Mouse (Mus musculus) c-Kit-positive CD71-positive TER-119-positive erythroid progenitor cells, embryonic 14.5 days (primary cell): Measurements from ENCODE around the gene Galnt16.
A peak's percentile ranks its signal among the peaks of the same experiment; 100 is the strongest.

Experiments
- DNase-seq: peaks from one replicate; pipeline ENCODE4 v3.0.0-alpha.2; 2013; ENCODE audit warnings: low spot score

Gene Galnt16

DNA sequence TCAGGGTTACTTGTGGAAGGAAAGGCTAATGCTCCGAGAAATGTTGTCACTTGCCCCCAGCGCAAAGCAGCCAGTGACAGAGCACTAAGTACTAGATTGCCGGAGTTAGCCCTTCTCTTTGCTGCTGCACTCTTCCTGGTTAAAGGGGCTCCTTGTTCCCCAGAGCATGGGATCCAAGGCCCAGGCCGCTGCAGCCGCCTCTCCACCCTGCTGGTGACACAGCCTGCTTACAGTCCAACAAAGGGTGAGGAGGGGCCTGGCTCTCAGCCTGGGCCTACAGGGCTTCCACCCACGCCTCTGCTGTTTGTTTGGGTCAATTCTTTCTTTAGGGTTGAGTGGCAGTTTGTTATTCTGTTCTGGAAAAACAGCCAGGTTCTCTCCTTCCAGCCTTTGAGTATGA lies 80.7 kb downstream of the Galnt16 start:
- no peak for DNase-seq

GRCm38 (mm10) chr12:80601597-80602269 lies 83.7 kb downstream of the Galnt16 start:
- DNase-seq: no peak

DNA sequence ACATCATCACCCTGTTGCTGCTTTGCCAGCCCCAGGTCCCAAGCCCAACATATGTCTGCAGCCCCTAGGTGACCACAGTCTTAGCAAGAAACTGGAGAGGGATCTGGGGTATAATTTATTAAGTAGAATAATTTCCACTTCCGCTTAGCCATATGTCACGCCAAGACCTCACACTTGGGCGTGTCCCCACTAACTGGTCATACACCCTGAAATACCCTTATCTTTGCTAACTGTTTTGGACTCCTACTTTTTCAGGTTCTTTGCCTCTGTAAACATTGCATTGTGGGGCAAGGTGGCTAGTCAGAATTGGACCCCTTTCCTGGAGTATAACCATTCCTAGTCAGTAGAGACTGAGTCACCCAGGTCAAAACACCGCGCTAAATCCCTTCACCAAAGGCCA lies 84.4 kb downstream of the Galnt16 start:
- no peak for DNase-seq

GRCm38 (mm10) chr12:80603566-80603965 lies 85.5 kb downstream of the Galnt16 start:
- DNase-seq: no peak

- no peak for DNase-seq
Observed at GRCm38 (mm10) chr12:80604218-80604617, 86.1 kb downstream of the Galnt16 start.

DNA sequence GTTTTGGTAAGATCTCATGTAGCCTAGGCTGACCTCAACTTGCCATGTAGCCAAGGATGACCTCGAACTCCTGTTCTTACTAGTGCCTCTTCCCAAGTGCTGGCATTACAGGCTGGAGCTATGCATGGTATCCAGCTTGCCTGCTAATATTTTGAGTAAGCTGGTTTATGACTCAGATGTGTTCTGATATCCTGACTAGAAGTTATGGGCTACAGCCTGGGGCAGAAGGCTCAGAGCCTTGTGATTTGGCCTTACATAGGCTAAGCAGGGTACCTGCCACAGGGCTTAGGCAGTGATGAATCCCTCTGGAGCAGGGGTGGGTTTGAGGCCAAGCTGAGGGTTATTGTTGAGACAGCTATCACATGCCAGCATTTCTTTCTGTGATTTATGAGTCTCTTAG lies 90.5 kb downstream of the Galnt16 start:
- DNase-seq: no peak

GRCm38 (mm10) chr12:80609928-80610327 lies 91.9 kb downstream of the Galnt16 start:
- DNase-seq: no peak

GRCm38 (mm10) chr12:80612113-80612791 lies 94.2 kb downstream of the Galnt16 start:
- no peak for DNase-seq

DNA sequence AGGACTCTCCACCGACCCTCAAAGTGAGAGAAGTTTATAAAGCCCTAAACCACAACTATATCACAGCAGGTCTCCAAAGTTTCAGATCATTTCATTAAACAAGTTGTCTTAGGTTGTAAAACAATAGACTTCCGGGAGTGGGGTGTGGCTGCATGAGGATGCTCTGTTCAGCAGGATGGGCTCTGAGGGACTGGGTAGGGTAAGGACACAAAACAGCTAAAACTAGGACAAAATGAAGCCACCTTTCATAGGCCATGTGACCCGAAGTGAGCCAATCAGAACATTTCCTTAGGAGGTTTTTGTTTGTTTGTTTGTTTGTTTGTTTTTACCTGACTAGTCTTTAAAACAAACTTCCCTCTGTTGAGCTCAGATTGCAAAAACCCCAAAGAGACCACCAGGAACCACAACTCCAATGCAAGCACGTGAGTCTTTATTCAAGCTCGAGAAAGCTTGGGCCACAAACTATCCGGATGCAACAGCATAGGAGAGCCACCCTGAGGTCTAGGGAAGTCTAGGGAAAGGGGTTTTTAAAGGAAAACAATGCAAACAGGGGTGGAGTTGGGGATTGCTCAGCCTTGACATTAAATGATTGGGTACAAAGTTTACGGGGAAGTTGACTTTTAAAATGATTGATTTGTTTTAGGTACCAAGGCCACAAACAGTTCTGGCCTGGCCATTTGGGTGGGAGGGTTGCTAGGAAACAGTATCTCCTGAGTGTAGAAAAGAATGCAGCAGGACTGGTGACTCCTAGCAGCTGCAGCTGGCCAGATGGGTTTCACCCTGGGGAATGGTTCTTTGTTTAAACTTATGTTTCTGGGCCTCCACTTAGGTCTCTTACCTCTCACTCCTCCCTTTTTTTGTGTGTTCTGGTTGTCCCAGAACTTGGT lies 97.5 kb downstream of the Galnt16 start:
- DNase-seq: no peak

- no peak for DNase-seq
Observed at GRCm38 (mm10) chr12:80620501-80620900, 102.4 kb downstream of the Galnt16 start.

DNA sequence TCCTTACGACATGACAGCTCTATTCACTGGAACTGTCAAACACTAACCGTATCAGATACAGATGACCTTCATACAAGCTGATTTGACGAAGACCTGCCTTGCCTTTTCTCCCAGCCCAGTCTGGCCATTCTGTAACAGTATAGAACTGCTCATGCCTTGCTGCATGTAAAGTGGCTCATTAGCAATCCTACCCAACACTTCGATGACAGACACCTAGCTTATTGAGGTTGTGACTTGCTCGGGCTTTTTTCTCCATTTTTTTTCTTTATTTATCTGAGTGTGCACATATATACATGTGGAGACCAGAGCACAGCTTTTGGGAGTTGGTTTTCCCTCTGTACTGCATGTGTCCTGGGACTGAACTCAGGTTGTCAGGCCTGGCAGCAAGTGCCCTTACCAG lies 113.7 kb downstream of the Galnt16 start:
- no peak for DNase-seq

GRCm38 (mm10) chr12:80642725-80643692 lies 124.9 kb downstream of the Galnt16 start:
- peak; percentile 80 for DNase-seq

DNA sequence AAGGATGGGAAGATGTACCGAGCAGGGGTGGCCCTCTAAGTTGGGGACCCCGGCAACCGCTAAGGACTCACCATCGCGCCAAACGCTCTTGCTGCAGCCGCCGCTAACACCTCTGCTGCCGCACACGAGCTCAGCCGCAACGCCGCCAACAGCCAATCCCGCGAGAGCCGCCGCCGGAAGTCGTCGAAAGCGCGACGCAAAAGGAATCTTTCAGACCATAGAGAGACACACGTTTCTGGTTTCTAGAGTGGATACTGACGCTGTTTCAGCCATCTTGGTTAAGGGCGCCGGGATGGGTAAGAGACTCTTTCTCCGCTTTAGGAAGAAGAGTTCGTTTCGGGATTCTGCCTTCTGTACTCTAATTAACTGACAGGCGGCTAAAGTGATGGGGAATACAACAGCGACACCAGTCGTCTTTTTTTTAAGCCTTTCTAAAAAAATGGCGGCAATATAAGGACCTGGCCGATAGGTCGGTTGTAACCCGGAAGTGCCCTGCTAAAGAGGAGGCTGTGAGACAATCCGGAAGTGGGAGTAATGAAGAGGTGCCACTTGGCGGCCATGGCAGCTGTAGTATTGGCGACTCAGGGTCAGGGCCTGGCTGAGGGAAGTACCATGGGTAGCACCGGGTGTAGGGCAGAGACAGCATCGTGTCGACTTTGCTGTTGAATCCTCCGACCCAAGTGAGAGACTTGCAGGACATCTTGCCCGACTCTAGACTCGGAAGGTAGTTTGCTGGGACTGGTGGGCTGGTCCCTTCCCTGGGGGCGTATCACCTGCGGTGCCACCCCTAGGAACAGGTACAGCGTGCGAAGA lies 125.8 kb downstream of the Galnt16 start, which contains the start of the genes Slc39a9 and Erh:
Slc39a9 (plus strand) TSS at position 191 of the 813 bp plus-strand sequence.
Erh (minus strand) TSS at position 649 of the 813 bp plus-strand sequence.
- peak; percentile 93 for DNase-seq

- no peak for DNase-seq
Observed at GRCm38 (mm10) chr12:80644506-80644868, 126.4 kb downstream of the Galnt16 start.

- no peak for DNase-seq
Observed at GRCm38 (mm10) chr12:80646377-80646776, 128.3 kb downstream of the Galnt16 start.

- no peak for DNase-seq
Observed at GRCm38 (mm10) chr12:80653951-80654658, 136.0 kb downstream of the Galnt16 start.

DNA sequence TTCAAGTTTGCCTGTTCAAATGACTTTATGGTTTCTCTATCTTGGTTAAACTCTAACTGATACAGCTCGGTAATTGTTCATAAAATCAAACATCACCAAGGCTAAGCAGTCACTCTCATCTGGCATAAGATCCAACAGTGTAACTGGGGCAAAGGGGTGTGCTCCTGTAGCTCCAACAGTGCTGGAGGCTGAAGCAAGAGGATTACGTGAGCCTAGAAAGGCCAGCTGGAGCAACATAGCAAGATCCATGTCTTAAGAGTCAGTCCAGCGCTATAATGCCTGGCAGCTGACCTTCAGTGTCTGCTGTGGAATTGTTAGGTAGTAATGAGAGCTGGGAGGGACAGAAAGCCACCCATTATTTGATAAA lies 136.6 kb downstream of the Galnt16 start:
- no peak for DNase-seq

GRCm38 (mm10) chr12:80658661-80659060 lies 140.6 kb downstream of the Galnt16 start:
- peak; percentile 20 for DNase-seq

- no peak for DNase-seq
Observed at GRCm38 (mm10) chr12:80662322-80662721, 144.2 kb downstream of the Galnt16 start.

DNA sequence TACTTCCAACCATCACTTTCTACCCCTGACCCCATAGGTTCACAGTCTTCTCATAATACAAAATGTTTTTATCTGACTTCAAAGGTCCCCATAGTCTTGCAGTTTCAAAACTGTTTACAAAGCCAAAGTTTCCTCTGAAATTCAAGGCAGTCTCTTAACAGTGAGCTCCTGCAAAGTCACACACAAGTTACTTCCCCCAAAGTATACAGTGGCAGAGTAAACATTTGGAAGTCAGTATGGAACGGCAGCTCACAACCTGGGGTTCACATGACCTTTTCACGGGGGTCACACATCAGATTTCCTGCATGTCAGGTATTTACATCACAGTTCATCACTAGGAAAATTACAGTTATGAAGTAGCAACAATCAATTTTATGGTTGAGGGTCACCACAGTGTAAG lies 145.9 kb downstream of the Galnt16 start:
- DNase-seq: no peak
